Mouse (Mus musculus) erythroblast, adult 5-6 weeks (primary cell): Measurements from ENCODE around the gene Fkbp5. TPM values are rescaled to one million over a fixed set of nuclear protein-coding genes. Genes with fewer than 3 reads are reported as not detected.
"Not testable (repeated sequence)": the region's sequence is repeated elsewhere in the genome, so short reads cannot be mapped to it uniquely, and the experiment has no call there.

ENCODE experiments used
- ATAC-seq: replicated peaks from 2 replicates; pipeline ENCODE4 v1.8.0; 2016; ENCODE audit warnings: moderate number of reproducible peaks, mild to moderate bottlenecking, moderate TSS enrichment, inconsistent platforms; ENCODE audit not compliant: poor library complexity, low FRiP score, severe bottlenecking
- total RNA-seq, 2 experiments: library from RNA; stranded (forward) in 1 of 2; stranded (reverse) in 1 of 2; fragments of 150-400 nt in 1 of 2; fragments of 200-764, 138-1000 nt in 1 of 2; gene quantifications; 2 replicates each; pipeline versions ENCODE4 v1.2.3 to v1.2.4; 2015 to 2017; ENCODE audit warnings: low replicate concordance in 2 of 2

The Fkbp5 gene
- total RNA-seq, 2 experiments from 2014 or later, result 3.7 to 13.8 TPM

GRCm38 (mm10) chr17:28360531-28361277 is 156.6 kb downstream of the Fkbp5 start:
- ATAC-seq, result no peak

- ATAC-seq, result not testable (repeated sequence)
These were observed 158.6 kb downstream of the Fkbp5 start for GRCm38 (mm10) chr17:28358576-28359261.

- ATAC-seq, result no peak
These were observed 161.5 kb downstream of the Fkbp5 start for GRCm38 (mm10) chr17:28355871-28356270.

GRCm38 (mm10) chr17:28352018-28352417 is 165.3 kb downstream of the Fkbp5 start:
- ATAC-seq, result no peak

GRCm38 (mm10) chr17:28351353-28351890 is 165.9 kb downstream of the Fkbp5 start:
- no peak for ATAC-seq

- ATAC-seq, result no peak
These were observed 166.6 kb downstream of the Fkbp5 start, which contains the start of gene Tead3 for GRCm38 (mm10) chr17:28350466-28351352. Gene Tead3 (minus strand): TSS chr17:28350817.

- no peak for ATAC-seq
These were observed 167.3 kb downstream of the Fkbp5 start for GRCm38 (mm10) chr17:28349901-28350465.

GRCm38 (mm10) chr17:28349264-28349880 is 168.0 kb downstream of the Fkbp5 start:
- ATAC-seq, result no peak

Other genes starting within 250 kb of the Fkbp5 start
- gene Fance, start 204.0 kb downstream of the Fkbp5 start, total RNA-seq (2015; ENCODE audit: low replicate concordance), result 23.1 TPM in 1 of 2 replicates, not detected in the other
- 0.68 and 8.4 TPM in 2 replicates for gene Fance, start 204.0 kb downstream of the Fkbp5 start, total RNA-seq (2017; ENCODE audit: low replicate concordance)
- 515 and 525 TPM in 2 replicates for gene Rpl10a, start 189.1 kb downstream of the Fkbp5 start, total RNA-seq (2015; ENCODE audit: low replicate concordance)
- gene Rpl10a, start 189.1 kb downstream of the Fkbp5 start, total RNA-seq (2017; ENCODE audit: low replicate concordance), result 92.4 and 200 TPM in 2 replicates
- not detected in 2 replicates for gene Tead3, start 166.7 kb downstream of the Fkbp5 start, total RNA-seq (2015; ENCODE audit: low replicate concordance)
- not detected in 2 replicates for gene Tead3, start 166.7 kb downstream of the Fkbp5 start, total RNA-seq (2017; ENCODE audit: low replicate concordance)
- gene Tulp1, start 152.3 kb downstream of the Fkbp5 start, total RNA-seq (2015; ENCODE audit: low replicate concordance), result not detected in 2 replicates
- 0.28 TPM in 1 of 2 replicates, not detected in the other for gene Tulp1, start 152.3 kb downstream of the Fkbp5 start, total RNA-seq (2017; ENCODE audit: low replicate concordance)
- gene Armc12, start 13.3 kb upstream of the Fkbp5 start, total RNA-seq (2015; ENCODE audit: low replicate concordance), result not detected in 2 replicates
- gene Armc12, start 13.3 kb upstream of the Fkbp5 start, total RNA-seq (2017; ENCODE audit: low replicate concordance), result not detected in 2 replicates
- gene Clpsl2, start 31.9 kb upstream of the Fkbp5 start, total RNA-seq (2015; ENCODE audit: low replicate concordance), result not detected in 2 replicates
- gene Clpsl2, start 31.9 kb upstream of the Fkbp5 start, total RNA-seq (2017; ENCODE audit: low replicate concordance), result not detected in 2 replicates
- gene Clps, start 43.2 kb upstream of the Fkbp5 start, total RNA-seq (2015; ENCODE audit: low replicate concordance), result not detected in 2 replicates
- gene Clps, start 43.2 kb upstream of the Fkbp5 start, total RNA-seq (2017; ENCODE audit: low replicate concordance), result not detected in 2 replicates
- not detected in 2 replicates for gene Lhfpl5, start 58.1 kb upstream of the Fkbp5 start, total RNA-seq (2015; ENCODE audit: low replicate concordance)
- gene Lhfpl5, start 58.1 kb upstream of the Fkbp5 start, total RNA-seq (2017; ENCODE audit: low replicate concordance), result not detected in 2 replicates
- 13.6 and 43.2 TPM in 2 replicates for gene Srpk1, start 105.2 kb upstream of the Fkbp5 start, total RNA-seq (2015; ENCODE audit: low replicate concordance)
- 22.6 and 43.2 TPM in 2 replicates for gene Srpk1, start 105.2 kb upstream of the Fkbp5 start, total RNA-seq (2017; ENCODE audit: low replicate concordance)
- 2.9 and 3.7 TPM in 2 replicates for gene Slc26a8, start 172.7 kb upstream of the Fkbp5 start, total RNA-seq (2015; ENCODE audit: low replicate concordance)
- gene Slc26a8, start 172.7 kb upstream of the Fkbp5 start, total RNA-seq (2017; ENCODE audit: low replicate concordance), result 3.5 TPM in 1 of 2 replicates, not detected in the other
- gene Mapk14, start 173.8 kb upstream of the Fkbp5 start, total RNA-seq (2015; ENCODE audit: low replicate concordance), result 31.5 and 44.7 TPM in 2 replicates
- 20.5 and 29.3 TPM in 2 replicates for gene Mapk14, start 173.8 kb upstream of the Fkbp5 start, total RNA-seq (2017; ENCODE audit: low replicate concordance)
- not detected in 2 replicates for gene AC170998.1, start 208.6 kb upstream of the Fkbp5 start, total RNA-seq (2015; ENCODE audit: low replicate concordance)
- gene AC170998.1, start 208.6 kb upstream of the Fkbp5 start, total RNA-seq (2017; ENCODE audit: low replicate concordance), result 8.5 TPM in 1 of 2 replicates, not detected in the other